ENCODE assay signal across 14 mouse cellular contexts in genomic region chr13:55847805-55848204, GRCm38 (mm10). TPM values are rescaled to one million over a fixed set of nuclear protein-coding genes. Genes with fewer than 3 reads are reported as not detected.
A peak's percentile ranks its signal among the peaks of the same experiment; 100 is the strongest.
DNase-seq lines count a peak whose midpoint lies in the region; ATAC-seq and TF ChIP-seq lines count a peak whose summit lies in the region.
"Had no signal": no experiment of that assay in that cellular context is flagged by ENCODE, and none has a peak within 500 bp of the region (broad histone marks: within the 10 kb centered on the region; RNA-seq: fewer than 3 reads in every experiment).

No protein-coding gene starts in this region.

- no peak for TF ChIP-seq CTCF in gastrocnemius, adult 2 months (IDR thresholded peaks at IDR 0.05)
- no peak for TF ChIP-seq CTCF in kidney, postnatal 0 days (IDR thresholded peaks at IDR 0.05; ENCODE audit: low read depth)

- WGBS in kidney, postnatal 0 days = 5% methylated on average over 10 of the region's 10 CpGs
- 14% methylated on average over 10 of the region's 10 CpGs for WGBS in intestine, embryonic 14.5 days
- WGBS in midbrain, embryonic 15.5 days = 69% methylated on average over 10 of the region's 10 CpGs

- H3K4me3 ChIP-seq in gastrocnemius, adult 2 months = peak overlapping the region; percentile 25
- no peak overlapping the region for H3K4me3 ChIP-seq in kidney, postnatal 0 days (replicated peaks; ENCODE audit: low read depth, low read length)
- no peak overlapping the region for H3K4me3 ChIP-seq in intestine, embryonic 14.5 days (ENCODE audit: low read depth, low read length)
- H3K4me3 ChIP-seq in midbrain, embryonic 15.5 days = no peak overlapping the region
- H3K4me3 ChIP-seq: limb, embryonic 15.5 days had no signal

- intact Hi-C loops in gastrocnemius, adult 2 months (cut with DNase I) = no loop called here

- H3K36me3 ChIP-seq in kidney, postnatal 0 days (ENCODE audit: insufficient read depth, low read length) = no peaks in the 10 kb centered on the region
- no peaks in the 10 kb centered on the region for H3K36me3 ChIP-seq in intestine, embryonic 14.5 days (ENCODE audit: control insufficient read depth, insufficient read depth, low read length)
- no peaks in the 10 kb centered on the region for H3K36me3 ChIP-seq in midbrain, embryonic 15.5 days (replicated peaks)
- H3K36me3 ChIP-seq: limb, embryonic 15.5 days had no signal

- peak; percentile 63; the same call in 1 of the 2 replicates for ATAC-seq in kidney, postnatal 0 days (replicated peaks; ENCODE audit: low FRiP score, low read depth)
- peak; percentile 41 for ATAC-seq in intestine, embryonic 14.5 days (replicated peaks; ENCODE audit: low FRiP score, low TSS enrichment, low read depth)
- ATAC-seq in midbrain, embryonic 15.5 days (replicated peaks) = no peak

- peak overlapping the region; percentile 36 for H3K4me2 ChIP-seq in kidney, postnatal 0 days (ENCODE audit: low read length)
- H3K4me2 ChIP-seq in intestine, embryonic 14.5 days (ENCODE audit: low read length) = peak overlapping the region; percentile 28
- H3K4me2 ChIP-seq in midbrain, embryonic 15.5 days = no peak overlapping the region
- H3K4me2 ChIP-seq: limb, embryonic 15.5 days had no signal

- peaks cover 16% of the 10 kb centered on the region; the same call in 1 of the 2 replicates for H3K27me3 ChIP-seq in kidney, postnatal 0 days (ENCODE audit: insufficient read depth, low read length)
- peaks cover 51% of the 10 kb centered on the region for H3K27me3 ChIP-seq in intestine, embryonic 14.5 days (replicated peaks; ENCODE audit: control insufficient read depth, insufficient read depth, low read length)
- peaks cover 31% of the 10 kb centered on the region for H3K27me3 ChIP-seq in midbrain, embryonic 15.5 days (replicated peaks)

- DNase-seq in gastrocnemius, adult 2 months = no peak
- DNase-seq in gastrocnemius, postnatal 25 days = no peak
- DNase-seq in kidney, postnatal 0 days (ENCODE audit: low spot score) = peak; percentile 70
- DNase-seq in kidney, adult 18-20 months = no peak
- DNase-seq in intestine, embryonic 14.5 days (ENCODE audit: low spot score) = no peak
- peak; percentile 56 for DNase-seq in lung, postnatal 36 days
- DNase-seq in right cerebral cortex, postnatal 10 days (ENCODE audit: low spot score in 2 of 2) = no peak
- DNase-seq: adrenal gland, postnatal 10 days; cerebellum, adult 2 months; gastrocnemius, postnatal 14 days had no signal

- H3K27ac ChIP-seq in gastrocnemius, adult 2 months = no peak overlapping the region
- H3K27ac ChIP-seq in kidney, postnatal 0 days = no peak overlapping the region
- peak overlapping the region; percentile 59; the same call in 1 of the 2 replicates for H3K27ac ChIP-seq in intestine, embryonic 14.5 days (ENCODE audit: low read depth)
- H3K27ac ChIP-seq in midbrain, embryonic 15.5 days = no peak overlapping the region
- H3K27ac ChIP-seq: limb, embryonic 15.5 days had no signal

- no peaks in the 10 kb centered on the region; the same call in 1 of the 2 replicates for H3K4me1 ChIP-seq in kidney, postnatal 0 days (replicated peaks; ENCODE audit: insufficient read depth, low read length)
- H3K4me1 ChIP-seq in intestine, embryonic 14.5 days (replicated peaks; ENCODE audit: control insufficient read depth, insufficient read depth, low read length) = peaks cover 27% of the 10 kb centered on the region
- H3K4me1 ChIP-seq in midbrain, embryonic 15.5 days = no peaks in the 10 kb centered on the region

- no peak overlapping the region for H3K9ac ChIP-seq in kidney, postnatal 0 days (ENCODE audit: low read depth, low read length)
- H3K9ac ChIP-seq in intestine, embryonic 14.5 days (ENCODE audit: low read length) = no peak overlapping the region
- no peak overlapping the region for H3K9ac ChIP-seq in midbrain, embryonic 15.5 days
- H3K9ac ChIP-seq: limb, embryonic 15.5 days had no signal

- H3K9me3 ChIP-seq in kidney, postnatal 0 days (replicated peaks; ENCODE audit: low read length) = no peaks in the 10 kb centered on the region
- peaks cover 4% of the 10 kb centered on the region for H3K9me3 ChIP-seq in intestine, embryonic 14.5 days (ENCODE audit: control insufficient read depth, low read length)
- H3K9me3 ChIP-seq in midbrain, embryonic 15.5 days = no peaks in the 10 kb centered on the region
- H3K9me3 ChIP-seq: limb, embryonic 15.5 days had no signal

RNA-seq across cellular contexts. Expression of gene Pitx1, which starts 11.8 kb away (rescaled TPM):
- under 1 TPM; 0.15 to 0.22 TPM for total RNA-seq in gastrocnemius, adult 2 months (2021)
- under 1 TPM; 0.46 to 0.70 TPM for total RNA-seq in gastrocnemius, postnatal 25 days (2021)
- 0.08 TPM in 1 of 2 replicates, not detected in the other for polyA plus RNA-seq in kidney, postnatal 0 days (2015; fragmentation: Nextera tagmentation; extraction: Ambion mirVana)
- polyA plus RNA-seq in intestine, embryonic 14.5 days (2014; fragmentation: Nextera tagmentation; extraction: Ambion mirVana) = 20.3 and 22.2 TPM in 2 replicates
- 2.9 and 3.7 TPM in 2 replicates for polyA plus RNA-seq in midbrain, embryonic 15.5 days (2015; fragmentation: Nextera tagmentation; extraction: Ambion mirVana)
- total RNA-seq: adrenal gland, postnatal 10 days; layer of hippocampus, adult 18-20 months; monocyte, adult 5-6 weeks had no signal

Comparison
In these comparisons a context has a peak if more than half of its experiments do, and no peak if none do; other contexts are left out.
1. DNase-seq: peak in kidney, postnatal 0 days (single experiment) and lung, postnatal 36 days (single experiment); none in gastrocnemius, adult 2 months (single experiment), gastrocnemius, postnatal 25 days (single experiment), kidney, adult 18-20 months (single experiment), intestine, embryonic 14.5 days (single experiment) and right cerebral cortex, postnatal 10 days (0 of 2).